10 mouse cellular contexts compared by ENCODE assay signal in the genomic region with DNA sequence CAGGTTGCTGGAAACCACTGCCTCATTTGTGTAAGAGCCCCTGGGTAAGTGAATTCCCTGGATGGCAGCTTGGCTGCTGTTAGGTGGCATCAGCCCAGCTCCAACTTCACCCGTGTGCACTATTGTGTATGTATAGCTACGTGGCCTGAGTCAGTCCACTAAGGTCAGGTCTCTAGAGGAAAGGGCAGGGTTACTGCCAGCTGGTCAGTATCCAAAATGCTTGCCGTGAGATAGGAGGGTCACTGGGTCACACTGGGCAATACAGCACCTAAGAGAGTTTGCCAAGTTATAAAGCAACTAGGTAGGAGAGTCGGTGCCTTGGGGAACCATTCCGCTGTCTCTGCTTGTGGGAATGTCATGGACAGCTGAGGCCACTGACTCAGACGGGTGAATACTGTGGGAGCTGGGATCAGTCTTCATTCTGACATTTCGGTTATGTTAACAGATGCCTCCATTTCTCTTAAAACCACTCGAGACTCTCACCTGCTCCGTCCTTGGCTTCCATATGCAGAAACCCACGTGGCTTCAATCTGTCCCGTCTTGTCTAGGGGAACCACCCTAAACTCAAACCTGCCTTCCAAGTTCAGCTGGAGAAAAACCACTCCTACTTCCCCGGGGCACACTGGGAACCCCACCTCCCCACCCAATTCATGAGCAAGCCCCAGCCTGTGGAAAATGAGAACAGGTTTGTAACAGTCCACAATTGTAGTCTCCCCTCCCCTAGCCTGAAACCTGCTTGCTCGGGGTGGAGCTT. TPM values are rescaled to one million over a fixed set of nuclear protein-coding genes. Genes with fewer than 3 reads are reported as not detected.
DNase-seq lines count a peak whose midpoint lies in the region; ATAC-seq and TF ChIP-seq lines count a peak whose summit lies in the region.
"Had no signal": no experiment of that assay in that cellular context is flagged by ENCODE, and none has a peak within 500 bp of the region (broad histone marks: within the 10 kb centered on the region; RNA-seq: fewer than 3 reads in every experiment).

No protein-coding gene starts in this region.

- peak; percentile 41 to 79 for DNase-seq in adrenal gland, adult (ENCODE audit: inconsistent age in 2 of 2, low spot score in 1 of 2)
- DNase-seq in adrenal gland, postnatal 4 days (ENCODE audit: low spot score in 2 of 2): no peak
- DNase-seq in thymus, adult 2 months: no peak
- no peak for DNase-seq in thymus, postnatal 36 days
- peak; percentile 59 for DNase-seq in stomach, postnatal 0 days (ENCODE audit: low spot score)
- no peak for DNase-seq in urinary bladder, adult 2 months (ENCODE audit: low spot score)
- no peak for DNase-seq in embryo, embryonic 10.5 days (ENCODE audit: low spot score)
- DNase-seq: right cerebral cortex, postnatal 25 days had no signal

- no peaks in the 10 kb centered on the region for H3K36me3 ChIP-seq in thymus, adult 2 months (ENCODE audit: control insufficient read depth, insufficient read depth, low read length)
- no peaks in the 10 kb centered on the region for H3K36me3 ChIP-seq in limb, embryonic 15.5 days
- no peaks in the 10 kb centered on the region for H3K36me3 ChIP-seq in stomach, postnatal 0 days (ENCODE audit: control insufficient read depth, insufficient read depth, low read length)

- no peak overlapping the region for H3K4me3 ChIP-seq in thymus, adult 2 months (ENCODE audit: control insufficient read depth, insufficient read depth, low read length)
- no peak overlapping the region for H3K4me3 ChIP-seq in limb, embryonic 15.5 days
- no peak overlapping the region for H3K4me3 ChIP-seq in stomach, postnatal 0 days (ENCODE audit: low read depth, low read length)

- no peak for TF ChIP-seq CTCF in thymus, adult 2 months (IDR thresholded peaks at IDR 0.05; ENCODE audit: borderline replicate concordance, control insufficient read depth, extremely low read depth, insufficient read depth, low read length, poor library complexity)
- no peak for TF ChIP-seq CTCF in stomach, postnatal 0 days (IDR thresholded peaks at IDR 0.05; ENCODE audit: low read depth)

- no peak overlapping the region for H3K9ac ChIP-seq in limb, embryonic 15.5 days
- no peak overlapping the region for H3K9ac ChIP-seq in stomach, postnatal 0 days (ENCODE audit: low read length)

- H3K27me3 ChIP-seq in thymus, adult 2 months (ENCODE audit: control insufficient read depth, insufficient read depth, low read length): no peaks in the 10 kb centered on the region
- H3K27me3 ChIP-seq in limb, embryonic 15.5 days: no peaks in the 10 kb centered on the region
- H3K27me3 ChIP-seq in stomach, postnatal 0 days (ENCODE audit: control insufficient read depth, insufficient read depth, low read length): no peaks in the 10 kb centered on the region

- TF ChIP-seq POLR2A in thymus, adult 2 months (IDR thresholded peaks at IDR 0.05; ENCODE audit: control insufficient read depth, extremely low read depth, insufficient read depth, low read length, poor library complexity): no peak

- peaks cover 9% of the 10 kb centered on the region for H3K4me1 ChIP-seq in thymus, adult 2 months (replicated peaks; ENCODE audit: control insufficient read depth, insufficient read depth, low read length)
- peaks cover 11% of the 10 kb centered on the region for H3K4me1 ChIP-seq in limb, embryonic 15.5 days
- H3K4me1 ChIP-seq in stomach, postnatal 0 days (replicated peaks; ENCODE audit: control insufficient read depth, insufficient read depth): peaks cover 2% of the 10 kb centered on the region; the same call in 1 of the 2 replicates

- 63% methylated on average over 13 of the region's 13 CpGs for WGBS in thymus, adult 2 months
- WGBS in limb, embryonic 15.5 days: 66% methylated on average over 13 of the region's 13 CpGs
- 58% methylated on average over 13 of the region's 13 CpGs for WGBS in stomach, postnatal 0 days

- H3K27ac ChIP-seq in thymus, adult 2 months (ENCODE audit: control insufficient read depth, insufficient read depth, low read length): peak overlapping the region; percentile 23; the same call in 1 of the 2 replicates
- peak overlapping the region; percentile 24; the same call in 1 of the 2 replicates for H3K27ac ChIP-seq in limb, embryonic 15.5 days
- H3K27ac ChIP-seq in stomach, postnatal 0 days (replicated peaks): peak overlapping the region; percentile 61; the same call in 1 of the 2 replicates

- ATAC-seq in limb, embryonic 15.5 days (ENCODE audit: insufficient number of reproducible peaks, low FRiP score, low TSS enrichment, low read depth): peak; percentile 45; the same call in 1 of the 2 replicates
- ATAC-seq in stomach, postnatal 0 days (ENCODE audit: low FRiP score, low TSS enrichment): peak; percentile 81
- ATAC-seq: midbrain, embryonic 16.5 days had no signal

- H3K9me3 ChIP-seq in limb, embryonic 15.5 days: no peaks in the 10 kb centered on the region
- no peaks in the 10 kb centered on the region for H3K9me3 ChIP-seq in stomach, postnatal 0 days (ENCODE audit: control insufficient read depth, low read length)

- H3K4me2 ChIP-seq in limb, embryonic 15.5 days: no peak overlapping the region
- H3K4me2 ChIP-seq in stomach, postnatal 0 days (replicated peaks; ENCODE audit: low read depth): no peak overlapping the region

- TF ChIP-seq EP300 in stomach, postnatal 0 days (optimal IDR thresholded peaks at IDR 0.05): no peak

RNA-seq across cellular contexts. Expression of a gene that starts 14.1 kb away (rescaled TPM):
- 10 to 100 TPM; 15.7 to 17.1 TPM for total RNA-seq in adrenal gland, postnatal 4 days (2021)
- 38.2 and 47.2 TPM in 2 replicates for polyA plus RNA-seq in thymus, adult 2 months (2012; rRNA removed)
- 13.6 and 13.9 TPM in 2 replicates for polyA plus RNA-seq in limb, embryonic 15.5 days (2015; fragmentation: Nextera tagmentation; extraction: Ambion mirVana)
- 16.8 and 17.1 TPM in 2 replicates for polyA plus RNA-seq in stomach, postnatal 0 days (2015; fragmentation: Nextera tagmentation; extraction: Ambion mirVana)
- polyA plus RNA-seq in urinary bladder, adult 2 months (2012; rRNA removed): 21.3 and 24.3 TPM in 2 replicates

RNA-seq across cellular contexts. Expression of a gene that starts 58.8 kb away (rescaled TPM):
- total RNA-seq in adrenal gland, postnatal 4 days (2021): 10 to 100 TPM; 51.7 to 62.4 TPM
- 17.7 and 18.2 TPM in 2 replicates for polyA plus RNA-seq in thymus, adult 2 months (2012; rRNA removed)
- 28.8 and 32.5 TPM in 2 replicates for polyA plus RNA-seq in limb, embryonic 15.5 days (2015; fragmentation: Nextera tagmentation; extraction: Ambion mirVana)
- polyA plus RNA-seq in stomach, postnatal 0 days (2015; fragmentation: Nextera tagmentation; extraction: Ambion mirVana): 24.7 and 28.0 TPM in 2 replicates
- polyA plus RNA-seq in urinary bladder, adult 2 months (2012; rRNA removed): 31.7 and 39.2 TPM in 2 replicates

Comparison
In these comparisons a context has a peak if more than half of its experiments do, and no peak if none do; other contexts are left out.
1. DNase-seq: peak in adrenal gland, adult (2 of 2) and stomach, postnatal 0 days (single experiment); none in adrenal gland, postnatal 4 days (0 of 2), thymus, adult 2 months (single experiment), thymus, postnatal 36 days (0 of 2), urinary bladder, adult 2 months (single experiment) and embryo, embryonic 10.5 days (single experiment).
2. Peak in every context shown above with its lines, with median percentiles within 50 percentile points of each other: H3K27ac ChIP-seq.